Mouse (Mus musculus): ENCODE measurements around the gene Gm13287.

- TF ChIP-seq POLR2A (IDR thresholded peaks at IDR 0.05; ENCODE audit: borderline replicate concordance, extremely low read depth, insufficient read depth, insufficient read length, poor library complexity, severe bottlenecking) = no peak
- TF ChIP-seq CTCF (IDR thresholded peaks at IDR 0.05; ENCODE audit: borderline replicate concordance, extremely low read depth, insufficient read depth, insufficient read length) = no peak
Measured at GRCm38 (mm10) chr4:88849698-88850097, 46.6 kb downstream of the Gm13287 start, which contains the start of gene Ifna1.
